Mouse (Mus musculus): ENCODE results near the gene Mta2.
"Not testable (repeated sequence)": the region's sequence is repeated elsewhere in the genome, so short reads cannot be mapped to it uniquely, and the experiment has no call there.

Gene Mta2

DNA sequence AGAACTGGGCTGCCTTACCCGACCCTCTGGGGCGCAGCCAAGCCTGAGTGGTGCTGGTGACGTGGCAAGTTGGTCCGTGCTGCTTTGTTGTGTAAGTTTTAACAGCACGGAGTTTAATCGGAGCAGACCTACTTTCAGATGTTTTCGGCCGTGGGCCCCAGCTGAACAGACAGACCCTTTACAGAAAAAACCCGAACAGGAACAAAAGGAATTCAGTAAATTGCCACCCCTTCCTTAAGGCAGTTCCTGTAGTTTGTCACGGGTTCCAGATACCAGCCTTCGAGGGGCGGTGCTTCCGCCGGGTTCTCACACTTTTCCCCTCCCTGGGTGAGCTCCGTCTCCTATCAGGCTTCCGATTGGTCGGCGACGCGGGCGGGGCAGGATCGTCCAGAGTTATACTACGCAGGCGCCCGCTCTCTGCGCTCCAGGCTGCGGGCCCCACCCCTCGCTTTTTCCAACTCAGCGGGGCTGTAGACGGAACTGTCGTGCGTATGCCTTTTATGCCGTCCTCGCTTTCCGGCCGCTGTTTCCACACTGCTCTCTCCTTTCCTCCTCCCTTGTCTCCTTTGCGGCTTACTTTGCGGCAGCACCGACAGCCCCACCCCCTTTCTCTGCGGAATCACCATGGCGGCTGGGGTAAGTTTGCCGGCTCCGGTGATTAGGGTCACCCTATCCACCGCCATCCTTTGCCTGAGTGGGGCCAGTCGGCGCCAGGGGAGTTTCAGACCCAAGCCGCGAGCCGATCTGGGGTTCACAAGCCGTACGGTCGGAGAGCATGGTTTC lies 25.1 kb downstream of the Mta2 start, which contains the start of gene Eef1g:
Eef1g (plus strand) TSS at position 452 of the 783 bp plus-strand sequence.
- in situ Hi-C loops (cut with MboI, MseI): no loop called here

DNA sequence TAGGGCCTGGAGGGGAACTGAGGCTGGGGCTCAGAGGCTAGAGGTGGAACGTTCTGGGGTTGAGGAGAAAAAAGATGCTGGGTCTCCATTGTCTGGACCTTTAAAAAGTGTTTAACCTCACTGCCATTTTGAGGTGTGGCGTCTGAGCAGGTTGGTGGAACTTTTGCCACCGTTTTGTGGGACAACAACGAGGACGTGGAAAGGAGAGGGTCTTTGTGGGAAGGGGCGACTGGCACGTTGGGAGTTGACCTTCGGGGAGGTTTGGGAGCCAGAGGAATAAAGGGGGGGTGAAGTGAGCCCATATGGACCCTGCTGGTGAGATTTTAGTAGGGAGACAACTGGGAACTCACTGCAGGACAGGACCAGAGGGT lies 25.7 kb downstream of the Mta2 start:
- in situ Hi-C loops (cut with MboI, MseI): no loop called here

DNA sequence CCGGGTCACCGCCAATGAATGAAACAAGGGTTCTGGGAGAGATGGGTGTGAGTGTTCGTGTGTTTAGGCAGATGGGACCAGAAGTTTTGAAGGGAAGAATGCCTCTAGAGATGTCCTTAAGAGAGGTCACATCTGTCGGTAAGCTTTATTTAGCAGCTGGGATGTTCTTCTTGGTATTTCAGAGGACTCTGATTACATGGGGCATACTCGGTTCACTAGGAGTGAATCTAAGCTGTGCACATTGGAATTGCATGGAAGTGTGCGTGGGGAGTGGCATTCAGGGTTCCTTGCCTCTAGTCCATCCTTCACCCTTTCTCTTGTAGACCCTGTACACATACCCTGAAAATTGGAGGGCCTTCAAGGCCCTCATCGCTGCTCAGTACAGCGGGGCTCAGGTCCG lies 26.2 kb downstream of the Mta2 start:
- in situ Hi-C loops (cut with MboI, MseI): no loop called here

DNA sequence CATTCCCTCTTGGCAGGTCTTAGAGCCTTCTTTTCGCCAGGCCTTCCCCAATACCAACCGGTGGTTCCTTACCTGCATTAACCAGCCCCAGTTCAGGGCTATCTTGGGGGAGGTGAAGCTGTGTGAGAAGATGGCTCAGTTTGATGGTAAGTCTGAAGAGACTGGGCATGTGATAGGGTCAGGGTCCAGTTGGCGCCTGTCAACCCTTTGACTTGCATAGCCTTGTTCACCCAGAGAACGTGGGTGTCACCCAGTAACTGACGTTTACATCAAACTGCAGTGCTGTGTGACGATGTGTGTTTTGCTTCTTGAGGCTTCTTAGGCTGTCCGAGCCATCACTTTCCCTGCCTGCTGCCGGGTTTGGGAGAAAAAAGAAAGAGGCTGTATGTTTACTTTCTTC lies 30.8 kb downstream of the Mta2 start:
- in situ Hi-C loops (cut with MboI, MseI): not testable (repeated sequence)

DNA sequence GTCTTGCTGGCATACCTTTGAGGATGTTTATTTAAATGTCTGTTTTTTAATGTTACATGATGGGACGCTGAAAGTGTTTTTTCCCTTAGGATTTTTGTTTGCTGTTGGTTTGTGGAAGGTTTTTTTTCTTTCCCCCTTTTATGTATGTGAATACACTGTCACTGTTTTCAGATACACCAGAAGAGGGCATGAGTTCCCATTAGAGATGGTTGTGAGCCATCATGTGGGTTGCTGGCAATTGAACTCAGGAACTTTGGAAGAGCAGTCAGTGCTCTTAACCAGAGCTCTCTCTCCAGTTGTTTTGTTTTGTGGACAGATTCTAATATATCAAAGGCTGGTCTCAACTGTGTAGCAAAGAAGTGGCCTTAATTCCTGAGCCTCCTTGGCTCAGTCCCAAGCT lies 33.0 kb downstream of the Mta2 start:
- in situ Hi-C loops (cut with MboI, MseI): no loop called here

DNA sequence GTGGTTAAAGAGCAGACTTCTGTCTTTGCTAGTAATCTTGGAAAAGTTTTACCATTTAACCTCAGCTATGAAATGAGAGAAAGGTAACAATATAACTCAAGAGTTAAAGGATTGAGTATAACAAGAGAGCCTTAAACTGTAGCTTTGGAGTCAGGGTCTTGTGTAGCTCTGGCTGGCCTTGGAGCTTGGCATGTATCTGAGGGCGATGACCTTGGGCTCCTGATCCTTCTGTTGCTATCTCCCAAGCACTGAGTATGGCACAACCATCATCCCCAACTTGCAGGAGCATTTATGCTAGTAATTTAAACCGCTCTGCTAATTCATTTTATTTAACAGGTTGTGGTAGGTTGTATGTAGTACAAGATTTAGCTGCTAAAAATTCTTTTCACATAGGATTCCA lies 33.8 kb downstream of the Mta2 start:
- in situ Hi-C loops (cut with MboI, MseI): no loop called here

DNA sequence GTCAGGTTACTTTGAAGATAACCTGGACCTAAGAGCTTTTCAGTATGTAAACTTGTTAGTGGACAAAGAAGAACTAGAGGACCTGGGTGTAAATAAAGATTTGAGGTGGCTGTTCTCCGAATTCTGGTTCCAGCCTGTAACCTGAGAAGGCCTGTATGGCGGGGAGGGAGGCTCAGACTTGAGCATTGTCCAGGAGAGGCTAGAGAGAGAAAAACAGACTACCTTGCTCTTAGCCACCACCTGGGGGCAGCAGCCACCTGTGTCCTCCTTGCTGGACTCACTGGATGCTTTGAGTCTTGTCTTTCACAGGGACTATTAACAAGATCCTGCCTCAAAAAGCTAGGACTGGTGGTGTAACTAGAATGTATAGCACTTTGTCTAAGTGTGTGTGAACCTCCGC lies 34.9 kb downstream of the Mta2 start:
- in situ Hi-C loops (cut with MboI, MseI): no loop called here

DNA sequence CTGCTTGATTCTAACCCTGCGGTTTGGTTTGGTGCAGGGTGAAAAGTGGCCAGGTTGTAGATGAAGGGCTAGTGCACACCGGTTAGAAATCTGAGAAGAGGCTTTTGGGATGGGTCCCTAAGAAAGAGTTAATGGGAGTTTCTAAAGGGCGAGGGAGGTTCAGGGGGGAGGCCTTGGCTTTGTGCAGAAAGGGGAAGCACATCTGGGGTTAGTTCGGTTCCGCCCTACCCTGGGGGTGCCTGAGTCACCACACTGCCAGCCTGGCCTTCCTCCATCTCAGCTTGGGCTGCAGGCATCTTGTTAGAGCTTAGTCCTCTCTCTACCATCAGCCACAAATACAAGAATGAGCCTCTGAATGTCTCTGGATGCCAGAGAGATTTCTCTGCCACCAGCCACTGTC lies 39.1 kb downstream of the Mta2 start:
- in situ Hi-C loops (cut with MboI, MseI): no loop called here

DNA sequence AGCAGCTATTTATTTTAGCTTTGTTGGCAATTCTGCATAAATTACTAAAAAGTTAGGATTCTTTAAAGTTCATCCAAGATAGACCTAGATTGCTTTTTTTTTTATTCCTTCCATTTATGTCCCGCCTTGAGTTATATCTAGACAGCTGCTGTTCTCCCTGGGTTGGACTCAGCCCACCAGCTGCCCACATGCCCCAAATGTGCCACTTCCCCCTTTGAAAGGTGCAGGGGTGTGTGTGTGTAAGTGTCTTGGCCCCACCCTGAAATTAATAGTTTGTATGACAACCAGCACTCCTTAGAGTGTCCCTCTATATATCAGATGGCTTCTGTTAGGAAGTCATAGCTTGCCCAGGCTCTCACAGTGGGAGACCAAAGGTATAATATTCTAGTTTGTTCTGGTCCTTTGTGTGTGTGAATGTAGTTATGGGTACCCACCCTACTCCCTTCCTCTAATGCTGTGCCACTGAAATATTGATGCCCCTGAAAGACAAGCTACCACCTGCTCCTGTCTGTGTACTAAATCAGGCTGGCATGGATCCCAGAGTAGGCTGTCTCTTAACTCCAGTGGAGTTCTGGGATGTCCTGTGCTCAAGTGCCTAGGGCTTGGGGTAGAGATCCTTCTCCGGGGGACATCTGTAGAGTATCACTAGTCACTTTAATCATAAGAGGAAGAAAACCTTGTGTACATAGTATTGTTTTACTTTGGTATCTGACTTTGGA lies 39.9 kb downstream of the Mta2 start:
- in situ Hi-C loops (cut with MboI, MseI): no loop called here

DNA sequence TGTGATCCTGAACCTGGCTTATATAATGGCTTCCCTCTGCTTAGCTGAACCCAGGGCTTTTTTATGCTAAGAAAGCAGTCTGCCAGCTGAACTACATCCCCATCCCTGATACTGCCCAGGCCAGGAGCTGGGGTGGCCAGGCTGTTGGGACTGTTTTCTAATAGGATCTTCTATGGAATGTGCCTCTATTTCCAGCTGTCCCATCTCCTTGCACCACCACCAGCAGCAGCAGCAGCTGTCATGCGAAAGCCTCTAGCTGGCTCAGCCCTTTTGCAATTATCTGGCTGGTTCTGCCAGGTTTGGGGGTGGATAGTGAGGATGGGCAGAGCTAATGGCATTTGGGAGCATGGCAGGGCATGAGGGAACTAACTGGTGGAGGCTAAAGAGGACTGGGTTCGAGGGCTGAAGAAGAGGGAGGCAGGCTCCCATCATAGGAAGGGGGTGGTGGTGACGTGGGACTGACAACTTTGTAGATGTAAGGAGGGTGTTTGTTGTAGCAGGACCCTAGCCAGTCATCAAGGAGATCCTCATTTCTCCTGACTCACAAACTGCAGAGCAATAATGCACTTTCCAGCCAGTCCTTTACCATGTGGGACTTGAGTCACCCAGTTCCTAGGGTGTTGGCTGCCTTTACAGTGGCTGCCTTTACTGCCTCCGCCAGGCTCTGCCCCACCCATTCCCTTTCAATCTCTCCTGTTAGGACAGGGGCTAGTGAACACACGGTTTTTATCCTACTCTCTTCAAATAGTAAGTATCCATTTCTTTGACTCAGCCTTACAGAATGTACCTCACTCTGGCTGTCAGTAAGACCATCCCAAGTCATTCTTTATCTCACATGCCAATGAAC lies 40.9 kb downstream of the Mta2 start:
- in situ Hi-C loops (cut with MboI, MseI): no loop called here

DNA sequence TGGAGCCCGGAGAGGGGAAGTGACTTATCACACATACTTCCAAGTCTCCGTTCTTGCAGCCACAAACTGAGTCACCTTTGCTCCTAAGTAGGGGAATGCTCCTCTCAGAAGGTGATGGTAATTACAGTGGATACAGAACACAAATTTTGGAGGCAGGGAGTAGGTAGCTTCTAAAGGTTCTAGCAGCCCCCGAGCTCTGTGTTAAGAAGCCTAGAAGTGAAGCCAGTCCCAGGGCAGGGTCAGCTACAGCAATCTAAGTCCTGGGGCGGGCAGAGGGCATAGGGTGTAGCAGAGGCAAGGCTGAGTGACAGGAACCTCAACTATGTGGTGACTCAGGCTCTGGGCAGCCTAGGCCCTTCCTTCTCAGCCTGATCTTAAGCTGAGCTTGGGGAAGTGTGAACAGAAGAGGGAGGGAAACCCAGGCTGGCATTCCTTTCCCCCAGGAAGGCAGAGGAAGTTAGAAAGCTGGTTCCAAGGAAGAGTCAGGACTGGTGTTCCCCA lies 41.5 kb downstream of the Mta2 start:
- in situ Hi-C loops (cut with MboI, MseI): no loop called here

DNA sequence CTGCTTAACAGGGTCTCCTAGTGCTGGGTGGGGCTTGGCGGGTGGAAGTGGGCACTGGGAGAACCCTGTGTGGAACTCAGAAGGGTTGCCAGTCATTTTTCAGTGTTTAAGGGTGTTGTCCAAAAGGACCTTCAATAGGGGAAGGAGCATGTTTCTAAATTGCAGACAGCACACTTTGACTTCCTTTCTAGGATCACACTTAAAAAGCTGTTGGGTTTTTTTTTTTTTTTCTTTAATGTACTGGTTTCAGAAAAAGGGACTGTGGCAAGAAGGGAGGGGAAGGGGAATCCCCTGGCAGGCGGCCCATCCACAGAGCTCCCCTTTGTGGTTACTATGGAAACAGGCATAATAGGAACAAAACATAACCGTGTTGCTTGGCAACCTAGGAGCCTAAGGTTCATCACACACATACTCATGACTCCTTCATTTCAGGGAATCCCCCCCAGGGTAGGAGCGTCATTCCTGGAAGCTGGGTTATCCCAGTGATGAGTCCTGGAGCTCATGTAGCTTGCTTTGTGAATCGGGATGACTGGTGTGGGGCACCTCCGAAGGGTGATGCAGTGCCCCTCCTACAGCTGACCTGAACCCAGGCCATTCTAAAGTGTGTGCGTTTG lies 42.7 kb downstream of the Mta2 start:
- in situ Hi-C loops (cut with MboI, MseI): no loop called here

DNA sequence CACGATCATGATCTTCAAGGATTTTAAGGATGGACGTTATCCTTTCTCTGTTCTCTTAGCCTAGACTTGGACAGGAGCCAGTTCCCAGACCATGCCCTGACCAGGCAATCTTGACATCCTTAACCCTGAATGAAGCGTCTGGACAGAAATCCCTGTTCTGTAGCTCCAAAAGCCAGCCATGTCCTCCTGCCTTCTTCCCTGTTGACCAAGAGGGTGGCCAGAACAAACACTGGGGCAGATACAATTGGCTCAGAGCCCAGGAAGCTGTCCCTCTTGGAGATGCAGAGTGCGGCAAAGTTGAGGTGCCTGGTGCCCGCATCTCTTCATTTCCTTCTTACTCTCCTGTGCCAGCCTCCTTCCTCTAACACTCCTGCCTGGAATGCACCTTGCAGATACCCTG lies 44.2 kb downstream of the Mta2 start:
- in situ Hi-C loops (cut with MboI, MseI): no loop called here

DNA sequence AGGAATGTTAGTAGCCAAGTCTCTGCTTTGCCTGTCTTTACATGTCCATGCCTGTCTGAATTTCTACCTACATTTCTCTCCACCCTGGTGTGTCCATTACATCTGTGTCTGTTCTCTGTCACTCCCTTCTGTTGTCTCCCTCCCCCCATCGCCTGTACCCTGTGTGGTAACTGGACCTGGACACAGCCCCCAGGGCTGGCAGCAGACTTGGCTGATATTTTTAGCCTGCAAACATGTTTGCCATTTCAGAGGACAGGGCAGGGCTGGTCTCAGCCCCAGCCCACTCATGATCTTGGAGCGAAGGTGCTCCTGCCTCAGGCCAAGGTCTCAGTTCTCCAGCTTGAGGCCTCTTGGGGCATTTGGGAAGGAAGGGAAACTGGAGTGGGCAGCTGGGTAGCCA lies 46.1 kb downstream of the Mta2 start:
- in situ Hi-C loops (cut with MboI, MseI): no loop called here

DNA sequence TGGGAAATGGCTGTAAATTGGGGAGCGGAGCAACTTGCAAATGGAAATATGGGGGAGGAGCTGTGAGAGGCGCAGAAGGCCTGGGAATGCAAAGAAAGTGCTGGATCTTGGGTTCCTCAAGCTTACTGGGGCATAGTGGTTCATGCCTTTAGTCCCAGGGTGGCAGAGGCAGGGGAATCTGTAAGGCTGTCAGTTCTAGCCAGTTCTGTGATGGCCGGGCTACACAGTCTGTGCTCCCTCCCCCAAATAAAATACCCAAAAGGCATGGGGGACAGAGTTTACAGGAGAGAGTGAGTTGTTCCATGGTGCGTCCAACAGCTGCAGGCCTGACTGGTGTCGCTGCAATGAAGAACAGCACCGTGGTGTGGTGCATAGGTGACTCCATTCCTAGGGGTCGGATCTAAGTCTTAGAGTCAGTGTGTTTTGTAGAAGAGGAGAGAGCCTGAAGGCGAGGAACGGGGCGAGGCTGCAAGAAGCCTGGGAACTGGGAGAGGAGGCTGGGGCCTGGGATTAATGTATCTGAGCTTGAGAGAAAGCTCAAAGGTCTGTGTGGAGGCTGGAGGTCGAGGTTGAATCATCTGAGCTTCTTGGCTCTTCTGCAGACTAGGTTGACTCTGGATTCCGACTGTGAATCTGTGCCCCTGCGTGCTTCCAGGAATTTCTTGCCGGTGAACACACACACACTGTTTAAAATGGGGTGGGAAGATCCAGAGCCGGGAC lies 46.8 kb downstream of the Mta2 start:
- in situ Hi-C loops (cut with MboI, MseI): no loop called here

DNA sequence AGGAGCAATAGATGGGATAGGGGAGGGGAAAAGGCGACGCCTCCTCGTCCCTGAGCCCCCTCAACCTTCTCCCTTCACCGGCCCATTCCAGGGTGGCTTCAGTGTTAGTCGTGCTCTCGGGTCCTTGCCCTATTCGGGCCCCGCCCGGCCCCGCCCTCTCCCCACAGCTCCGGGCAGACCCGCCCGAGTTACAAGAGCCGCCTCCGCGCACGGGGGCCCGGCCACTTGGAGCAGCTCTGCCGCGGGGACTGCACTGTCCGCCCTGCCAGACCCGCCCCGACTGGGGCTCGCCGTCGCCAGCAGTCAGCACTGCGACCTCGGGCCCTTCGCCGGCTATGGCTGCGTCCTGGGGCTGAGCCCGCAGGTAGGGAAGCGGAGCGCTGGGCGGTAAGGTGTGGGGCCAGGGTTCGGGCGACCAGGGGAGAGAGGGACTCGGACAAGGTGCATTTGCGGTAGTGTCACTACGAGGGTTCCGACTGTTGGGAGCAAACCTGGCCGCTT lies 47.4 kb downstream of the Mta2 start, which contains the start of gene Ahnak:
Ahnak (plus strand) TSS at position 219 of the 501 bp plus-strand sequence.
- in situ Hi-C loops (cut with MboI, MseI): no loop called here

DNA sequence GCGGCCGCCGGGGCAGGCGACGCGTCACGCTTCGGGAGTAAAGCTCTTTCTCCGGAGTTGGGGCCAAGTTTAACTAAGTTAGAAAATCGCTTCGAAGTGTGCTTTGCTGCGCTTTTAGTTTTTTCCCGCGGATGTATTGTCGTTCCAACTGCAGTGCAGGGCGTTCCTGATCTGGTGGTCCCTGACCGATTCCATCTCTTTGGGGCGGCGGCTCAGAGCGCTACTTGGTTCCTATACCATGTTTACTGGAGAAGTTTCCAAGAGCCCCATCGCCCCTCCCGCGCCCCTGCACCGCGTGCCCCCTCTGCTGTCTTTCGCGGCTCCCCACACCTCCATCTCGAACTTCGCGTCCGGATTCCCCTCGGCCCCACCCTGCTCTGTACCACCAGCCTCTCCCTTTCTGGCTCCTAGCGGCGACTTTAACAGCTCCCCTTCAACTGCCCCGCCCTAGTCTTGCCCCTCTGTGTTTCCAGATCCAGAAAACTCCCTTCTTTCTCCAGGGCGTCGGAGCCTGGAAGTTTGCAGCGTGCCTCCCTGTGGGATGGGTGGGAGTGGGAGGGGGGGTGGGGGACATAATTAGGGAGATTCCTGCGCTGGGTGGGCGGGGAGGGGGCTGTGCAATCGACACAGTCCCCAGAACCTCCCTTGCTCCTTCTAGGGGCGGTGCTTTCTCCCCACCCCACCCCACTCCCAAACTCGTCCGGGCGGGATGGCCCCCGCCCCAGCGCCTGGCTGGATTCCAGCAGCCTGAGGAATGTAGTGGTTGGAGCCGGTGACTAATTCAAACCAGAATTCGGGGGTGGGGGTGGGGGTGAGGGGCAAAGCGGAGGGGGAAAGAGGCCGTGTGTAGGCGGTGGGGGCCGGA lies 48.1 kb downstream of the Mta2 start:
- in situ Hi-C loops (cut with MboI, MseI): loop anchor here (5.0 kb wide), 1 partner anchor 63 kb away; no protein-coding TSS in a partner anchor

DNA sequence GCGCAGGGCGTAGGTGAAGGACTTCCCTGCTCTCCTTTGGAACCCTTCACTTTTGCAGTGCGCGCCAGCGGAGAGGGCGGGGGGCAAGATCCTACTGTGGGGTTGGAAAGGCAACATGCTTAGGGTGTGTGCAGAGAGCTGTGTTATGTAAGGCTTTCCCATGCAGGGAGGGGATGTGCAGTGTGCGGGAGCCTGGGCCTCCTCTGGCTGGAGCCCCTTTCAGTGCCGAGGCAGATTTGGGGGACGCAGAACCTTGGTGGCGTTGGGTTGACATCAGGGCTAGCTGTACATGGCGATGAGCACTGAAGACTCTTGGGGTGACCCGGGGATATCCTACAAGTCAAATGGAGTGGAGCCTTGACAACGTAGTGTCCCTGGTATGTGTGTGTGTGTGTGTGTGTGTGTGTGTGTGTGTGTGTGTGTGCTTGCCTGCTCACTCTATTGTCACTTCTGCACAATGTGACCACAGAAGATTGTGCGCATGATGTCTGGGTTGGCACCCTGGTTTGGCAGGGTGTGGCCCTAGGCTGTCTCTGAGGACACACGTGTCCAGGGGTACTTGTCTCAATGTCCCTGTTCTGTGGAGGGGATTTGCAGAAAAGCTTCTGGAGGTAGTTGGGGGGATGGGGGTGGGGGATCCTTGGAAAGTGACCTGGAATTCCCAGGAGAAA lies 48.9 kb downstream of the Mta2 start:
- in situ Hi-C loops (cut with MboI, MseI): loop anchor here (5.0 kb wide), 1 partner anchor 62 kb away; no protein-coding TSS in a partner anchor

Measured in T-helper 1 cell (primary cell).